Mouse (Mus musculus) lung, adult 2 months (tissue): ENCODE measurements at regions not wholly inside any gene's neighbourhood (a gene's known extent, or its start where the extent isn't known, plus 50 kb on each side); places are given as distances from the start of the nearest gene placed in this dataset.

ENCODE experiments used
- DNase-seq: peaks from one replicate; pipeline ENCODE4 v3.0.0; 2022
- H3K4me1 ChIP-seq: fragments of 200-500 bp; 2 replicates; pipeline ENCODE4 v1.6.1; 2011; ENCODE audit warnings: low read length; ENCODE audit not compliant: control insufficient read depth, insufficient read depth
- H3K4me3 ChIP-seq: fragments of 200-500 bp; replicated peaks from 2 replicates; pipeline ENCODE3; 2011; ENCODE audit warnings: low read depth, mild to moderate bottlenecking, control low read depth, low read length; ENCODE audit errors: extremely low read depth
- CTCF ChIP-seq: fragments of 200-500 bp; IDR thresholded peaks from 2 replicates; pipeline ENCODE4 v1.5.1; 2011; ENCODE audit warnings: mild to moderate bottlenecking, low read length, control low read depth; ENCODE audit not compliant: insufficient read depth
- POLR2A ChIP-seq: fragments of 200-500 bp; IDR thresholded peaks from 2 replicates; pipeline ENCODE4 v1.6.1; 2011; ENCODE audit warnings: low read depth, mild to moderate bottlenecking, control low read depth, low read length, borderline replicate concordance; ENCODE audit errors: extremely low read depth
- WGBS: fragments of 180-500 bp; shearing (Covaris S2); methylation state at CpG from one replicate; pipeline ENCODE4 v1.1.7; 2018; 5-methylcytosine and 5-hydroxymethylcytosine counted together

DNA sequence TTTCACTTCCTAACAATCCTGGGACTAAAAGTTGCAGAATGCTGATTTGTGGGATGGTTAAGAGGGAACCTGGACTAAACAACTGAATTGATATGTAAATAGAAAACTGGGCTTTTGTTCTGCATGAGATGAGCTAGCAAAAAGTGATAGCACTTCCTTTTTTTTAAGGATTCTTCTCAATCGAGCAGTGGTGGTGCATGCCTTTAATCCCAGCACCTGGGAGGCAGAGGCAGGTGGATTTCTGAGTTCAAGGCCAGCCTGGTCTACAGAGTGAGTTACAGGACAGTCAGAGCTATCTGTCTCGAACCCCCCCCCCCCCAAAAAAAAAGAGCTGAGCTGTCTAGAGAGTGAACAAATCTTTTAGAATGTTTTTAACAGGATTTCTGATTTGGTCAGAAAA is 69.2 kb upstream of the Serbp1 start:
- TF ChIP-seq CTCF (no peak), POLR2A (no peak)
- WGBS: 28% methylated on average over 2 of the region's 2 CpGs

DNA sequence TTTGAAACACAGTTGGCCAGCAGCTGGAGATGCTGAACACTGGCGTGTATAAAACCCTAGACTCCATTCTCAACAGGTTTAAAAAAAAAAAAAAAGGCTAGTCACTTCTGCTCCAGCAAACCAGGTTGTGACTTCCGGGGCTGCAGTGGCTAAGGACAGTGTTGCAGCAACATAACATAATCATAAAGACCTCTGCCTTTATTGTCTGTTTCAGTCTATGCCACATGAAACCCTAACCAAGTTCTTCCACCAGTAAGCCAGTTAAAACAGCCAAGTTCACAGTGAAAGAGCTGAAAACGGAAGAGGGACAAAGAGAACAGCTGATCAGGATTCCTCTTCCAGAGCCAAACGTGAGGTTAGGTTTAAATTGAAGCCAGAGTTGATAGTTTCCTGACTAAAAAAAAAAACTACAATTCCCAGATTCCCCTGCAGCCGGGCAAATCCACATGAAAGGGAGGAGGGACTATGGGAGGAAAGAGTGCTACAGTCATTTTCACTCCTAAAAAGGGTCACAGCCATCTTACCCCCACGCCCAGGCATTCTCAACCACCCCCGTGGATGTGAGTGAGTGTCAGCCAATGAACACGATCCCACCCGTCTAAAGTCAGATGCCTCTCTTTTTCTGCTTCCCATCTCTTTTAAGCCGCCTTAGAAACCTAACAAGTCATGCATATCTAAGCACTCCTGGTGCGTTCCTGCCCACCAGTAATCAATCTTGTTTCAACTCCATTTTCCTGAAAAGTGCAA is 69.8 kb upstream of the Serbp1 start:
- TF ChIP-seq CTCF (no peak), POLR2A (no peak)
- no peaks in the 10 kb centered on the region for H3K4me1 ChIP-seq
- peak overlapping the region; percentile 84 for H3K4me3 ChIP-seq
- DNase-seq: peak; percentile 28
- 15% methylated on average over 11 of the region's 11 CpGs for WGBS

More for the DNA sequence above, 69.2 kb upstream of the Serbp1 start:
- Histone ChIP-seq H3K4me3 (peak overlapping the region; percentile 84), H3K4me1 (no peaks in the 10 kb centered on the region)
- DNase-seq: no peak

DNA sequence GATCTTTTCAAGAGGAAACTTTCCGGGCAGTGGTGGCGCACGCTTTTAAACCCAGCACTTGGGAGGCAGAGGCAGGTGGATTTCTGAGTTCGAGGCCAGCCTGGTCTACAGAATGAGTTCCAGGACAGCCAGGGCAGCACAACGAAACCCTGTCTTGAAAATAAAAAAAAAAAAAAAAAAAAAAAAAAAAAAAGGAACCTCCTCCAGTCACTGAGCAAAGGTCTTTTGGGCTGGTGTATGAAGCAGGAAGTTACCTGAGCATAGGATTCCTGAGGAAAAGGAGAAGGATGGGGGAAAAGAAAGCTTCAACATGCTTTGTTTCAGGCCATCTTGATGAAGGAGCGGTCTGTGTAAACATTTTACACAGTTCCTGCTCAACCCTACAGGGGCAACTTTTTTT is 72.9 kb upstream of the Serbp1 start:
- no peak for DNase-seq
- 91% methylated on average over 6 of the region's 6 CpGs for WGBS
- no peaks in the 10 kb centered on the region for H3K4me1 ChIP-seq
- H3K4me3 ChIP-seq: no peak overlapping the region
- TF ChIP-seq CTCF: no peak
- TF ChIP-seq POLR2A: no peak

DNA sequence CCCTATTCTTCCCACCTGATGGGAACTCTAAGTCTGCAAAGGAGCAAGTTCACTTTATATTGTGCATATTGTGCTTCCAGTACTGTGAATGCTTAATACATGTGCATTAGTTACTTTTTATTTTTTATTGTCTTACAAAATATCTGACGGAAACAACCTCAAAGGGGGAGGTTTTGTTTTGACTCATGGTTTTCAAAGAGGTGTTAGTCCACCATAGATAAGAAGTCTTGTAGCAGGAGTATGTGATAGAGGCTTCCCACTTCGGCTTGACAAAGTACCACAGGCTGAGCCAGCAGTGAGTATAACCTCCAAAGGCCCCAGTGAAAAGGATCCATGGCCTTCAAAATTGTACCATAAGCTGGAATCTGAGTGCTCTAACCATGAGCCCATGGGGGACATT is 74.0 kb upstream of the Serbp1 start:
- TF ChIP-seq POLR2A (no peak), CTCF (no peak)
- no peak for DNase-seq
- no peaks in the 10 kb centered on the region for H3K4me1 ChIP-seq
- H3K4me3 ChIP-seq: no peak overlapping the region
- WGBS: 76% methylated on average over 2 of the region's 2 CpGs

DNA sequence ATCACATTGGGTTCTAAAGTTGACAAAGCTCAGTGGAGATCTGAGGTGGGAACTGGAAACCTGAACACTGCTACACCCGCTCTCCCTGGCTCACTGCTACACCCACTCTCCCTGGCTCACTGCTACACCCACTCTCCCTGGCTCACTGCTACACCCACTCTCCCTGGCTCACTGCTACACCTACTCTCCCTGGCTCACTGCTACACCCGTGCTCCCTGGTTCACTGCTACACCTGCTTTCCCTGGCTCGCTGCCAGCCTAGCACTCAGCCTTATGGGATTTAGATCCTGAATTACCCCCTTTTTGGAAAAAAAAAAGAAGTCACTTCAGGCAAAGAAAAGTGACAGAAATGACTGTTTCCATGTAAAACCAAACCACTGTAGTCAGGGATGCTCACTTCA is 75.2 kb upstream of the Serbp1 start:
- Histone ChIP-seq H3K4me1 (no peaks in the 10 kb centered on the region), H3K4me3 (no peak overlapping the region)
- no peak for TF ChIP-seq POLR2A
- TF ChIP-seq CTCF: no peak
- DNase-seq: no peak
- 61% methylated on average over 3 of the region's 3 CpGs for WGBS

DNA sequence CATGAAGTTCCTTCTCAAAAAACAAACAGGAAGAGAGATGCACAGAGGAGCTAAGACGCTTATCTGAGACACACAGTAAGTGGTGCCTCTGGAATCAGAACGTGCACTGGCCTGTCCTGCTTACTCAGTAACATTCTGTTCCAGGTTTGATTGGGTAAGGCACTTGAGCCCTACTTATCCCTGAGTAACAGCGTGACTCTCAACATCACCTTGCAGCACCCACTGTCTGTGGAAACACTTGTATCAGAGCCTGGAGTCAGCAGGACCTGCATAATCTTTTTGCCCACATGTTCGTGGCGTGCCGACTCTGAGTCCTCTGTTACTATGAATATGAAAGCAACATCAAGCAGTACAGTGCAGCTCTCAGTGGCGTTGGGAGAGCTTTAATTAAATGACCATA is 76.4 kb upstream of the Serbp1 start:
- peak; percentile 47 for DNase-seq
- H3K4me1 ChIP-seq: no peaks in the 10 kb centered on the region
- no peak for TF ChIP-seq POLR2A
- 62% methylated on average over 7 of the region's 7 CpGs for WGBS
- peak overlapping the region; percentile 1 for H3K4me3 ChIP-seq

DNA sequence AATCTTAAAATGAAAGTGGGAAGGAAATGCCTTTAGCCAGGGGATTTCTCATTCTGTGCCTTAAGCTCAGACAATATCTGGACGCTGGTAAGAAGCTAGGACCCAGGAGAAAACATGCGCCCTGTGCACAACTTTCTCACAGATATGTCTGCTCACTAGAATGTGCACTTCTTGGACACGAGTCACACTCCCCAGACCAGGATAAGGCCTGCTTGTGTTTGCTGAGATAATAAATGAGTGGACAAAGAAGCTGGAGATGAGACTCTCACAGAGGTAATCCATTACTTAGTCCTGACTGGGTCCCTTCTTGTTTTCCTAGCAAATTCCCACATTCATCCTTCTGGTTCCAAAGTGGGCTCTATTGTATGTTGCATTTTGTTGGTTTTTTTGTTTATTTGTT is 77.4 kb upstream of the Serbp1 start:
- DNase-seq: no peak
- TF ChIP-seq POLR2A: no peak
- TF ChIP-seq CTCF: no peak
- no peaks in the 10 kb centered on the region for H3K4me1 ChIP-seq
- WGBS: 74% methylated on average over 3 of the region's 3 CpGs
- H3K4me3 ChIP-seq: no peak overlapping the region

DNA sequence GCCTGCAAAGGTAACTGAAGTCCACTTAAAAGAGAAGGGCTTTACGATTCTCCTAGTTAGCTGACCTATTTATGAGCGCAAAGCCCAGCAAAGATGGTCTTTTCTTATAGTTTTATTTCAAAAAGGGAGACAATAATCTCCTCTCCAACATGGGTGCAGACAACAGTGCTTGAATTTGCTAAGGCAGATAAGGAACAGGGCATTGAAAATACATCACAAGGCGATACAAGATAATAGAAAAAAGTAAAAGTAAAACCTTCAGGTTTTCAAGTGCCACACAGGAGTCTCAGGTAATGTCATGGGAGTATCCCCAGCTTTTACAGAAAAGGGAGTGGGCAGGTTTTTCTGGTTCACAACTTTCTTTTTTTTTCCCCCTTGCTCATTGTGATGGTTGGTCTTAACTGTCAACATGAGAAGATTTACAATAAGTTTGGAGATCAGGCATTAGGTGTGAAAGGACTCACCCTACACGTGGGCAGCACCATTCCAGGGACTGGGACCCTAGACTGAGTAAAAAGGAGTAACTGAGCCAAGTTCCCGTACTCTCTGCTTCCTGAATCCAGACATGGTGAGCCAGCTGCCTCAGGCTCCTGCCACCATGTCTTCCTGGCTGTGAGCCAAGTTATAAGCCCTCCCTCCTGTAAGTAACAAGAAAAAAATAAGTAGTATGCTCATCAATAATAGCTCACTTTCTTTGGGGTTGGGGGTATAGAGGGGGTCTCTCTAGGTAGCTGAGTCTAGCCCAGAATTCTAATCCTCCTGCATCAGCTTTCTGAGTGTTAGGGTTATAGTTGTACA is 78.1 kb upstream of the Serbp1 start:
- no peak for TF ChIP-seq POLR2A
- TF ChIP-seq CTCF: no peak
- no peaks in the 10 kb centered on the region for H3K4me1 ChIP-seq
- DNase-seq: no peak
- H3K4me3 ChIP-seq: no peak overlapping the region
- 69% methylated on average over 5 of the region's 5 CpGs for WGBS

DNA sequence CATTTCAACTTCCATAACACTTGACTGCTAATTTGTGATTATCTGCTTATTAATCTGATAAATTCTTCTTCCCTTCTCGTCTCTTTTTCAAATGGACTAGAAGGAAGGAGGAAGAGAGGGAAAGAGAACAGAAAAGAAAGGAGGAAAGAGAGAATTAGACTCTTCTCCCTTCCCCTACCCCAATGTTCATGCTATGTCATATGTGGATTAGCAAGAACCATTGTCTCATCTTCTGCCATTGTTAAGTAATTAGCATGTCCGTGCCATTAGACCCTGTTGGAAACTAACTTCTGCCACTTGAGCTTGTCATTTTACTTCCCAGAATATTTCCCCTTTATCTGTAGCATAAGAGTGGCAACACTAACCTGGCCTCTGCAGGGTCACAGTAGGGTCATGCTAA is 78.8 kb upstream of the Serbp1 start:
- TF ChIP-seq POLR2A (no peak), CTCF (no peak)
- 13% methylated on average over 2 of the region's 2 CpGs for WGBS
- Histone ChIP-seq H3K4me3 (no peak overlapping the region), H3K4me1 (no peaks in the 10 kb centered on the region)
- no peak for DNase-seq

DNA sequence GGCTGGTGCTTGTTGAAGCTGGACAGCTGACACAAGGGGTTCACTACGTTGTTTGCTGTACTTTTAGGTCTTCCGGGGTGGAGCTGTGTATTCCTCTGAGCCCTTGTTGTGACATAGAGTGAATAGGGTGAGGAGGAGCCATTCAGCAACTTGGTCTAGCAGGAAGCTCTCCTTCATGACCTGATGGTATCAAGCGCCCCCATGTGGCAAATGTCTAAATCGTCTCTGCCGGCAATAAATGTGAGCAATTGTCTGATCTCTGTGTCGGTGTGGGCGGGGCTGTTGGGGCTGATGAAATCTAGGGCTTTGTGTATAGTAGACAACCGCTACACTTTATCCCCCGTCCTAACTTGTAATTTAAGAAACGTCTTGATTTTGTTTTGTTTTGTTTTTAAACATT is 79.2 kb upstream of the Serbp1 start:
- 1% methylated on average over 10 of the region's 10 CpGs for WGBS
- TF ChIP-seq POLR2A: no peak
- peak; percentile 65 for TF ChIP-seq CTCF
- H3K4me3 ChIP-seq: no peak overlapping the region
- DNase-seq: peak; percentile 80
- no peaks in the 10 kb centered on the region for H3K4me1 ChIP-seq
